Mouse (Mus musculus): ENCODE results near the gene Myh11.

DNA sequence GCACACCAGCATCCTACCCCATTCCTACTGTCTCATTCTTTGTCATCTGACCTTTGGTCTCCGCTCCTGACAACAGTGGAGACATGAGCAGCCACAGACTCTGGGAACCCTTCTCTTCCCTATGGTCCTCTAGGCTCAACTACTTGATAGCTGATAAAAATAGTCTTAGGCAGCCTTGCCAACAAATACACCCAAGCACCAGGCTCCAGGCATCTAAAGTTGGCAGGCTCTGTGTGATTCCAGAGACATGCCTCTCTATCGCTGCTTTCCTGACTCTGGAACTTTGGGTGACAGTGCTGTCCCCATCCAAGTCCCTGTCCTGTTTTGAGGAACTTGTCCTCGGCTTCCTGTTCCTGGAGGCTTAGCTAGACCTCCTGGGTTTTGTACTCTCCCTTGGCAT lies 37.6 kb downstream of the Myh11 start:
- TF ChIP-seq USF2 (IDR thresholded peaks at IDR 0.05; ENCODE audit: borderline replicate concordance in 1 of 2, insufficient read depth in 1 of 2, low read depth in 1 of 2, low read length in 2 of 2) = no peak
- no peak for TF ChIP-seq TAL1 (IDR thresholded peaks at IDR 0.05; ENCODE audit: low read length)
- TF ChIP-seq TCF12 (IDR thresholded peaks at IDR 0.05; ENCODE audit: low read depth, low read length) = no peak
- TF ChIP-seq EP300 (IDR thresholded peaks at IDR 0.05; ENCODE audit: low read depth in 1 of 2, low read length in 2 of 2) = no peak
- no peak for TF ChIP-seq CTCF (IDR thresholded peaks at IDR 0.05 in 2 of 3, conservative IDR thresholded peaks at IDR 0.05 in 1 of 3; ENCODE audit: control insufficient read depth in 1 of 3, insufficient read depth in 1 of 3, low read depth in 2 of 3, low read length in 3 of 3, poor library complexity in 1 of 3, severe bottlenecking in 1 of 3)
- no peak for TF ChIP-seq MYB (IDR thresholded peaks at IDR 0.05; ENCODE audit: low read depth, low read length)
- TF ChIP-seq GABPA (IDR thresholded peaks at IDR 0.05; ENCODE audit: low read depth, low read length) = no peak
- no peak for TF ChIP-seq E2F4 (IDR thresholded peaks at IDR 0.05; ENCODE audit: borderline replicate concordance, low read depth, low read length)
